Mouse (Mus musculus) urinary bladder, postnatal 4 days (tissue): ENCODE data around the gene Clec4f.
"Not testable (repeated sequence)": the region's sequence is repeated elsewhere in the genome, so short reads cannot be mapped to it uniquely, and the experiment has no call there.

Experiments
- DNase-seq, 2 experiments: peaks; one replicate each; pipeline ENCODE4 v3.0.0; 2021 to 2022; ENCODE audit warnings: low spot score in 2 of 2

Gene Clec4f

DNA sequence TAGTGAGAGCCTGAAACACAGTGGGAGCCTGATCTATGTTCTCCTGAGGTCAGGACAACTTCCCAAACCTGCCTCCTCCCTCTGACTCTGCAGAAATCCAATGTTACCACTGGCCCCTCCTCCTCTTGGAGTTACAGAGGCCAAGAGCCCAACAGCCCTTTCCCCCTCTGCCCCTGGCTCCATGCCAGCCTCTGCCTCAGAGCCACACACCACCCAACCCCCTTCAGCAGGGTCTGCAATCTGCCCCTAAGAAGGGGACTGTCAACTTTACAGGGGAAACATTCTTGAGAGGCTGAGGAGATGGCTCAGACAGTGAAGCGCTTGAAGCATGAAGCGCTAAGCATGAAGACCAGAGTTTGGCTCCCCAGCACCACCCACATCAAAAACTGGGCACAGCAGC, at the start of gene Clec4f:
Clec4f (minus strand) TSS at position 101 of the 400 bp plus-strand sequence.
- DNase-seq = no peak

- DNase-seq = no peak
These were observed 48.7 kb upstream of the Clec4f start for GRCm38 (mm10) chr6:83704701-83705100.

DNA sequence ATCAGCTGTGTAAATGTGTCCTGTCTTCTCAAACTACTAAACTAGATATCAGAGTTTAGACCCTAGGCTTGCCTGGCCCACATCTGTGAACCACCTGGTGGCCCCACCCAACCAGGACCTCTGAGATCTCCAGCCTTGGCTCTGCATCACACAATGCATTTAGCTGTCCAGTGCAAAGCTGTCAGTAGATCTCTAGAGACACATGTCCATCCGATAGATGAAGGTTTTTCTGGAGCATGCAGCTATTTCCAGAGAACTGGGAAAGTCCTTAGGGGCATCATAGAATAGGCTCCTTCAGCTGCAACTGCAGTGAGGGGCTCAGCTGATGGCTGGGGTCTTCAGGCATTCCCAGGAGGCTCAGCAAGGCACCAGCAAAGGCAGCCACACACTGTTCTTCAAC, 48.3 kb upstream of the Clec4f start:
- no peak for DNase-seq

DNA sequence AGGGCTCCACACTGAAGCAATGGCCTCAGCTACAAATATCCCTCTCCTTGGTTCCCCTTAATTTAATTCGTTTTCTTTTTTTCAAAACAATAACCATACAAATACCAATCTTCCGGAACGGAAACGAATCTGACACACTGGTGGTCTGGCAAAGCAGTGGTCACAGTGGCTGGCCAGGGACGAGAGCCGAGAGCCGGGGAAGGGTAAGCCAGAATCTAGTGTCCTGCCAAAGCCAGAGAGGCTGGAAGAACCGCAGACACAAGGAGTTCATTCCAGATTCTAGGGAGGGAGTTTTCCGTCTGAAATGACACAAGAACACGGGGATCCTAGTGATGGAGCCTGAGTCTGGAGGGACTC, 47.7 kb upstream of the Clec4f start:
- no peak for DNase-seq

- DNase-seq = no peak
These were observed 47.2 kb upstream of the Clec4f start for GRCm38 (mm10) chr6:83703000-83703721.

DNA sequence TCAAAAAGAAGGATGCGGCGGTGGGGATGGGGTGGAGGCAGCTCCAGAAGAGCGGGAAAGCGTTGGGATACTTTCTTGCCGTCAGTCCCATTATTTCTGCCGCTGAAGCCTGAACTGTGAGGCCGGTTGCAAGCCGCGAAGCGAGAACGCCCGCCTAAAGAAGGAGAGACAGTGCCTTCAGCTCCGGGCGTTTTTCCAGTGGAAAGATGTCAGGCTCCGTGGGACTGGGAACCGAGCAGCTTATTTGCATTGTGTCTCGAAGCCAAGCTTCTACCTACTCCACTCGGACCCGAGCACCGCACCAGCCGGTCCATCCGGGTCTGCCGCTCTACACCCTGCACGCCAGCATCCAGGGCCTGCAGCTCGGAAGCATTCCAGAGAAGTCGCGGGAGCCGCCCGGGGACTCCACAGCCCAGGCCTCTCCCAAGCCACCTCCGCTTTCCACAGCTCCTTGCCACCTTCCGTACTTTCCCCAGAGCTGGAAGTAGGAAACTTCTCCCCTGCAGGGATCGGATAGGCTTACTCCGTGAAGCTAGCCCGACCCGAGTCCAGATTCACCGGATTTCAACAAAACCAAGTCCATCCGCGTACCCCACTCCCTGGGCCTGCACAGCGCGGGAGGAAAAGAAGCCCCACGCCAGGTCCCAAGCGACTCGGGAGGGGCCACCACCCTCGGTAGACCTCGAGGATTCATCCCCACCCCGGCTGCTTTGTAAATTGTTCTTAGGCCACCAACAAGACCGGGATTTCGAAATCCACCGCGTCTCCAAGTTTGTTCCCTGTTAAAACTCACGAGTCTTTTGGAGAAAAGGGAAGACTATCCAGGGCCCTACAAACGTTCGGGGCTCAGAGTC, 46.4 kb upstream of the Clec4f start:
- no peak for DNase-seq

DNA sequence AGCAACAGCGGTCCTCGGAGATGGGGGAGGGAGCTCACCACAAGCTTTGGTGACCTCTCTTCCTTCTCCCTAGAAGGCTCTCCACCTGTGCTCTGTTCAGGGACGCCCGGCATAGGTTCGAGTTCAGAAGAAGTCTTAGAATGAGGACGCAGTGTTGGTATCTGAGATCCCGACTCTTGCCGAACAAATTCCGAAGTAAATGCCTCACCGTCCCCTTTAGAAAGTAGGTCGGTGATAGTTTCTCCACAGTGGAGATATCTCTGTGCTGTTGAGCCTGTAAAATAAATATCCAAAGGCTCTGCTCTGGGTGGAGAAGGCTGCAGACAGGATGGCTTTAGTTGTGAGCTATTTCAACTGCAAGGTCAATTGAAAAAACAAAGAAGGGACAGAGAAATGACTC, 45.0 kb upstream of the Clec4f start:
- DNase-seq = no peak

DNA sequence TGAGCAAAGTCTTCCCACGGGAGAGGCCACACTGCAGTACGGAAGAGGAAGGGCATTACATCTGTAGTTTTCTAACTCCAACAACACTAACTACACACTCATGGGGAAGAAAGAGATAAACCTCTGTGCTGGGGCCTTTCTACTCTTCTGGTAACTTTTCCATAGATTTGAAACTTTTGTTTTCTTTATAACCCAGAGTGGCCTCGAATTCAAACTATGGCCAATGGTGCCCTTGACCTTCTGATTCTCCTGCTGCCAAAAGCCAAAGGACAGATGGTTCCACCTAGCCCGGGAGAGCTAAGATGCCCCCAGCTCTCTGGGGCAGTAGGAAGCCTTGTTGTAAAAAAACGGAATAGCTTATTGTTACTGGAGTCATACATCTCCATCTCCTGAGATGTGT, 44.0 kb upstream of the Clec4f start:
- DNase-seq = no peak

DNA sequence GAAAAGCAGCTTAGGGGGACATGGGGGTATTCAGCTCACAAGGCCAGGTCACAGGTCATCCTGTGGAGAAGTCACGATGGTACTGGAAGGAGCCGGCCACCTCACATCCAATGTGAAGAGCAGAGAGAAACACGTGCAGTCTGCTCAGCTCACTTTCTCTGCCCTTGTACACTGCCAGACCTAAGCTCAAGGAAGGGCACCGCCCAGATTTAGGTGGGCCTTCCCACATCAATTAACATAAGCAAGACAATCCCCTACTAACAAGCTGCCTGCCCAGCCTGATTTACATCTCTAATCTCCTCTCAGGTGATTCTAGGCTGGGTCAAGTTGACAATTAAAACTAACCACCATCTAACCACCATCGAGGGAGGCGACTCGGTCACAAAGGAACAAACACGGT, 41.9 kb upstream of the Clec4f start:
- no peak for DNase-seq

DNA sequence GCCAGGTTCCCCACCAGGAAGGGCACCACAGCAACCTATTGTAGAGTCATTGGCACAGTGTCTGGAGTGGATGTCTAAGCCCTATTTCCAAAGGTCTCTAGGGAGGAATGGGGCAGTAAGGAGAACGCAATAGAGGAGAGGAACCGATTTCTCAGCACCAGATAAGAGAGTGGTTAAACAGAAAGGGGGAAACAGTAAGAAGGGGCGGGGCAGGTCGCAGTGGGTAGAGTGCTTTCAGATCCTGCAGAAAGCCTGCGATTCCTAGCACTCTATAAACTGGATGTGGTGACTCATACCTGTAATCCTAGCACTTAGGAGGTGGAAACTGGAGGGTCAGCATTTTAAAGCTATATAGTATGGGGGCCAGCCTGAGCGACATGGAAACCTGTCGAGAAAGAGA, 40.7 kb upstream of the Clec4f start:
- no peak for DNase-seq

DNA sequence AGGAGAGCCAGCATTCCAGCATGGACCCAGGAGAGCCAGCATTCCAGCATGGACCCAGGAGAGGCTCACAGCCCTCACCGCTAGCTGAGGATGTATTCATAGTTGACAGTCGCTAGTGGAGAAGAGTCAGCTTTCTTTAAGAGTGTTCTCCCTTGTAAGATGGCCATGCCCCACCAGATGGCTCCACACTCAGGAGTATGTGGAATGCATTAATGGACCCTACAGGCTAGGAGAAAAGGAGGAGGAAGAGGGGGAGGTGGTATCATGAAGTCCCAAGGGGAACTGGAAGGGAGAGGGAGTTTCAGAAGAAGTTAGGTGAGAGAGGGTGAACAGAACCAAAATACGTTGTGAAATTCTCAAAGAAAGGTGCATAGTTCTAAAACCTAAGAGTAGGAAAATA, 39.7 kb upstream of the Clec4f start:
- DNase-seq = no peak

- DNase-seq = no peak
These were observed 37.8 kb upstream of the Clec4f start for GRCm38 (mm10) chr6:83693835-83694234.

DNA sequence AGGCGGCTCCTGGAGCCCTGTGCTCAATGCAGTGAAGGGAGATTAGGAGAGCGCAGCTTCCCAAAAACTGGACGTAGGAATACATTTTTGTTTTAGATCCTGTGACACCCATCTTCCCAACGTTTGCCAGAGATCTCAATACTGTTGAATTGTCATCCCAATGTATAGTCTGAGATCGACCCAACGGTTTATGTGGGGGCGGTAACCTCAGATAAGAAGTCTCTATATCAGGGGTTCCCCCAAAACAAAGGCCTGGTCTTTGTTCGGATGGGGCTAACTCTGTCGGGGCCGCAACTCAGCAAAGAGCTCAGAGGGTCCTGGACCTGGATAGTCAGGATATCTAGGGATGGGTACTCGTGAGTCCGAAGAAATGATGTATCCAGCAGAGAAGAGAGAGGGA, 37.0 kb upstream of the Clec4f start:
- no peak for DNase-seq

GRCm38 (mm10) chr6:83690936-83691335, 34.9 kb upstream of the Clec4f start:
- no peak for DNase-seq

GRCm38 (mm10) chr6:83690277-83690676, 34.3 kb upstream of the Clec4f start:
- DNase-seq = no peak

DNA sequence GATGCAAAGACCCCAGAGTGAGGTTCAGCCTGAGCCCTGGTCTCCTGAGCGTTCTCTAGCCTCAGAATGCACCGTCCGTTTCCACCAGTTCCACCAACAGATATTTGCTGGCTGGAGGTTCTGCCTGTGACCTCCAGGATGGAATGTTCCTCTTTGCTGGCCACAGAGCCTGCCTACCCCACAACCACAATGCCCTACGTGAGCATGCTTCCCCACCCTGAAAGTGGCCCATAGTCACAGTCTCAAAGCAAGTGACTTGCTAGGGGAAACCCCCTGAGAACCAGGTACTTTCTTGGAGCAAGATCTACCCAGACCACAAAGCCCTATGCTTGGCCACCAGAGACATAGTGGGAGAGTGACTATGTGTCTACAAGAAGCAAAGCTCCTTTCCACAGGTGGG, 33.4 kb upstream of the Clec4f start:
- no peak for DNase-seq

DNA sequence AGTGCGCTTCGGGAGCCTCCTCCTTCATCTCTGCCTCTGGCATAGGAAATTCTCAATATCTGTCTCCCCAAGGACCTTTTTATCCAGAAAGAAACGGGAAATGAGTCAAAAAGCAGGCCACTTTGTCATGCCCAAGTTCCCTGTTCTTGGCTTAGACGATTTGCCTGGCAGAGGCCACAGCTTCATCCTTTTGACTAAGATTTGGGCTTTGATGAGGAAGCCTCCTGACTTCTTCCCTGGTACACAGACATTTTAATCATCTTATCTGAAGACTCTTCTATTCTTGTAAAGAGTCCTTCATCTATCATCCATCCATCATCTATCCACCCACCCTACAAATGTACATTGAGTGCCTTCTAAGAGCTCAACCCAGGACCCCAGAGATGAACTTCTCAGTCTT, 21.8 kb upstream of the Clec4f start, which contains the start of gene Cd207:
Cd207 (minus strand) TSS at position 101 of the 400 bp plus-strand sequence.
- no peak for DNase-seq

DNA sequence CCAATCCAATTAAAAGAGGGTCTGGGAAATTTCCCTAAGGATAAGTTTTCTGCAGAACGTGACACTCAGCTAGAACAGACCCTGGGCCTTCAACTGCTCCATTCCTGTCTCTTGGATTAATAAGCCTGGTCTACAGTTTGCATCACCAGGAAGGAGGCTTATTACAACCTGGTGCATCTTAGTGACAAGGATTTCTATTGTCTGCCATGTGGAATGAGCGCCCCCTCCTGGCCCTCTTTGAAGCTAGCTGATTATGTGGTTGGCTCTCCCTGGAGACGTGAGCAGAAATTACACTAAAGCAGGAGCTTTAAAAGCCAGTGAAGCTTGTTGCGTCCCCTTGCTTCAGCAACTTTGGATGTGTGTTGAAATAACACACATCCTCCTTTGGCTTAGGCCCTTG, 17.4 kb upstream of the Clec4f start:
- peak; percentile 53 to 77 for DNase-seq

- DNase-seq = no peak
These were observed 9.0 kb upstream of the Clec4f start for GRCm38 (mm10) chr6:83665009-83665408.

DNA sequence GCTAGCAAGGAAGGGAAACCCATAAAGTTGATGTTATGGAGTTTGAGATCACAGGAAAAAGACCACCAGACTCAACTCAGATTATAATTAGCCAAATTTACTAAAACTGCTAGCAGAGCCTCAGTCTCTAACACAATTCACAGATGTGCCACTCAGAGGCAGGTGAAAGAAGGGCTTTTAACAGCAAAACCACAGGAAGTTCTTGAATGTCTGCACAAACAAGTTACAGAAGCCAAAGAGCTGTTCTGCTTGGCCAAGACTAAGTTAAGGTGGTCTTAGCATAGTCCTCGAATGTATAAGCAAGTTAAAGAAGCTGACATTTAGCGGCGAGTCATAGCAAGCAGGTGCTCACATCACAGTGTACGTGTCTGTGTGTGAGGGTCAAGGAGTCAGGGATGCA, 4.8 kb upstream of the Clec4f start:
- DNase-seq = no peak

GRCm38 (mm10) chr6:83646715-83647114, 9.3 kb downstream of the Clec4f start:
- no peak for DNase-seq

DNA sequence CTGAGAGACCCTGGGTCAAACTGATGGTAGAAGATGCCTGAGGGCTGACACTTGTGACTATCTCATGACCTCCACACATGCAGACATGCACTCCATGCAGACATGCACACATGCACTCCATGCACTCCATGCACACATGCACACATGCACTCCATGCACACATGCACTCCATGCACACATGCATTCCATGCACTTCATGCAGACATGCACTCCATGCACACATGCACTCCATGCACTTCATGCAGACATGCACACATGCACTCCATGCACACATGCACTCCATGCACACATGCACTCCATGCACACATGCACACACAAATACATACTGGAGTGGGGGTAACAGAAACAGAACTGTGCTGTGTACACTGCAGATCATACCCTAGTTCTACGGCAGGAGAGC, 20.7 kb downstream of the Clec4f start:
- DNase-seq = no peak

DNA sequence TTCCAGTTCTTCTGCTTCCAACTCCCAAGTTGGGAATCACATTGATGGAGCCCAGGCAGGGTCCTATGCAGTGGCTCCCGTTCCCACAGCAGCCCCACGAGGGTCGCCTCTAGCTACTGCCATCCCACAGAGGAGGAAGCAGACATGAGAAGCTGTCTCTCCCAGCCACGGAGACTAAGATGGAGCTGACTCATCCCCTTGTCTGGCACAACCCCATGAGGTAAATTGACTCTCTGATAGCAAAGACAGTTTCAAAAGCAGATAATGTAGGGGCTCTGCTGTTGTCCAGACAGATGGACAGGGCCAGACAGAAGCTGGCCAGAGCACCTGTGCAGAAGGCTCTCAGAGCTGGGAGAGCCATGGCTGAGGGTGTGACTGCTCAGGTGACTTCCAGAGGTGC, 21.4 kb downstream of the Clec4f start:
- DNase-seq = not testable (repeated sequence)
